Mouse (Mus musculus): Measurements from ENCODE around the gene Gm17584. TPM values are rescaled to one million over a fixed set of nuclear protein-coding genes. Genes with fewer than 3 reads are reported as not detected.
"Not testable (repeated sequence)": the region's sequence is repeated elsewhere in the genome, so short reads cannot be mapped to it uniquely, and the experiment has no call there.

Gm17584 gene
- polyA plus RNA-seq (2015; fragmentation: Nextera tagmentation; extraction: Ambion mirVana), result not detected in 2 replicates

DNA sequence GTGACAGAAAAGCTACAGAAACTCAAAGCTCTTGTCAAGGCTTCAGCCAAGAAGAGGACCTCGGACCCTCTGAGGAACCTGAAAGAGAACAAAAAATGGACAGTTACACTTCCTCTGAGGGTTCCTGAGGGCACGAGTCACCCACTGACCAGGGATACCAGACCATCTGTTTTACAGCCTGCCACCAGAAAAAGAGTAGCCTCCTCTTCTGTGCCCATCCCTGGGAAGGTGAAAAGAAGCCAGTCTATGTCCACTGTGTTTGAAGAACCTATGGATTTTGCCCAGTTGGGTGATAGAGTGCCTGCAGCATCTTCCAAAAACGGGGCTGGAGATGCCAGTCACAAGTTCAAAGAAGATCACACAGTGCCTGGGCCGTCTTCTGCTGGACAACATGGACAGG is at the start of gene Gm17584:
Gm17584 (plus strand) TSS at position 301 of the 400 bp plus-strand sequence.
- H3K36me3 ChIP-seq (ENCODE audit: control insufficient read depth, insufficient read depth); H3K4me3 ChIP-seq (ENCODE audit: low read length); ATAC-seq (replicated peaks; ENCODE audit: extremely low read depth, insufficient read depth, low FRiP score); H3K27ac ChIP-seq (ENCODE audit: low read length); H3K9me3 ChIP-seq (replicated peaks; ENCODE audit: control insufficient read depth, low read length); H3K4me1 ChIP-seq (ENCODE audit: control insufficient read depth, insufficient read depth, low read length); H3K4me2 ChIP-seq (ENCODE audit: low read depth, low read length); H3K27me3 ChIP-seq (ENCODE audit: control insufficient read depth, insufficient read depth, low read length); H3K9ac ChIP-seq (ENCODE audit: low read length): not testable (repeated sequence)
- no CpG with 5 or more reads among the region's 4 CpGs for WGBS

Other genes starting within 250 kb of the Gm17584 start
- gene Gm17469, start 129.3 kb downstream of the Gm17584 start, polyA plus RNA-seq (2015; fragmentation: Nextera tagmentation; extraction: Ambion mirVana), result not detected in 2 replicates